Mouse (Mus musculus): Measurements from ENCODE around the gene P2rx3. TPM values are rescaled to one million over a fixed set of nuclear protein-coding genes. Genes with fewer than 3 reads are reported as not detected.

The P2rx3 gene
- polyA plus RNA-seq, 1 experiment from 2014 or later = 7.1 TPM

GRCm38 (mm10) chr2:84987930-84988329, 49.3 kb downstream of the P2rx3 start, which contains the start of gene Prg3:
Prg3 (plus strand) TSS chr2:84988215.
- Histone ChIP-seq H3K4me3 (ENCODE audit: low read depth, low read length) (no peak within 1 kb of the TSS), H3K4me1 (replicated peaks; ENCODE audit: control insufficient read depth, insufficient read depth, low read length) (no peaks in the 10 kb centered on the region), H3K27ac (ENCODE audit: low read depth, low read length) (no peak within 1 kb of the TSS), H3K9me3 (ENCODE audit: control insufficient read depth, low read length) (no peaks in the 10 kb centered on the region), H3K4me2 (replicated peaks; ENCODE audit: low read depth, low read length) (no peak within 1 kb of the TSS), H3K9ac (ENCODE audit: low read depth, low read length) (no peak within 1 kb of the TSS), H3K36me3 (ENCODE audit: control insufficient read depth, insufficient read depth, low read length) (no peaks in the 10 kb centered on the region), H3K27me3 (ENCODE audit: control insufficient read depth, insufficient read depth, low read length) (no peaks in the 10 kb centered on the region)
- ATAC-seq (ENCODE audit: low FRiP score) (no peak), DNase-seq (ENCODE audit: low spot score) (no peak)
- 73% methylated on average over 1 of the region's 1 CpGs for WGBS

- Histone ChIP-seq H3K9me3 (ENCODE audit: control insufficient read depth, low read length) (no peaks in the 10 kb centered on the region), H3K4me3 (ENCODE audit: low read depth, low read length) (no peak within 1 kb of the TSS), H3K36me3 (ENCODE audit: control insufficient read depth, insufficient read depth, low read length) (no peaks in the 10 kb centered on the region), H3K4me1 (replicated peaks; ENCODE audit: control insufficient read depth, insufficient read depth, low read length) (no peaks in the 10 kb centered on the region), H3K27ac (ENCODE audit: low read depth, low read length) (no peak within 1 kb of the TSS), H3K27me3 (ENCODE audit: control insufficient read depth, insufficient read depth, low read length) (no peaks in the 10 kb centered on the region), H3K4me2 (replicated peaks; ENCODE audit: low read depth, low read length) (no peak within 1 kb of the TSS), H3K9ac (ENCODE audit: low read depth, low read length) (no peak within 1 kb of the TSS)
- WGBS = 88% methylated on average over 1 of the region's 1 CpGs
- ATAC-seq (ENCODE audit: low FRiP score) = no peak
- DNase-seq (ENCODE audit: low spot score) = no peak
Measured at GRCm38 (mm10) chr2:84980188-84980587, 57.1 kb downstream of the P2rx3 start, which contains the start of gene Prg2. Prg2 (plus strand) TSS chr2:84980461.

GRCm38 (mm10) chr2:84975580-84975979, 61.7 kb downstream of the P2rx3 start:
- Histone ChIP-seq H3K4me1 (replicated peaks; ENCODE audit: control insufficient read depth, insufficient read depth, low read length) (no peaks in the 10 kb centered on the region), H3K27ac (ENCODE audit: low read depth, low read length) (no peak overlapping the region), H3K36me3 (ENCODE audit: control insufficient read depth, insufficient read depth, low read length) (no peaks in the 10 kb centered on the region), H3K9me3 (ENCODE audit: control insufficient read depth, low read length) (no peaks in the 10 kb centered on the region), H3K27me3 (ENCODE audit: control insufficient read depth, insufficient read depth, low read length) (no peaks in the 10 kb centered on the region), H3K4me3 (ENCODE audit: low read depth, low read length) (no peak overlapping the region), H3K4me2 (replicated peaks; ENCODE audit: low read depth, low read length) (no peak overlapping the region), H3K9ac (ENCODE audit: low read depth, low read length) (no peak overlapping the region)
- ATAC-seq (ENCODE audit: low FRiP score) (no peak), DNase-seq (ENCODE audit: low spot score) (no peak)
- 92% methylated on average over 2 of the region's 2 CpGs for WGBS

GRCm38 (mm10) chr2:84967318-84967991, 69.8 kb downstream of the P2rx3 start:
- Histone ChIP-seq H3K4me2 (replicated peaks; ENCODE audit: low read depth, low read length) (no peak overlapping the region), H3K27ac (ENCODE audit: low read depth, low read length) (no peak overlapping the region), H3K9ac (ENCODE audit: low read depth, low read length) (no peak overlapping the region), H3K4me3 (ENCODE audit: low read depth, low read length) (no peak overlapping the region), H3K36me3 (ENCODE audit: control insufficient read depth, insufficient read depth, low read length) (no peaks in the 10 kb centered on the region), H3K4me1 (replicated peaks; ENCODE audit: control insufficient read depth, insufficient read depth, low read length) (no peaks in the 10 kb centered on the region), H3K27me3 (ENCODE audit: control insufficient read depth, insufficient read depth, low read length) (no peaks in the 10 kb centered on the region), H3K9me3 (ENCODE audit: control insufficient read depth, low read length) (no peaks in the 10 kb centered on the region)
- WGBS = 94% methylated on average over 5 of the region's 5 CpGs
- no peak for DNase-seq (ENCODE audit: low spot score)
- no peak for ATAC-seq (ENCODE audit: low FRiP score)

GRCm38 (mm10) chr2:84964111-84964801, 73.0 kb downstream of the P2rx3 start:
- H3K9ac ChIP-seq (ENCODE audit: low read depth, low read length) = no peak overlapping the region
- 90% methylated on average over 7 of the region's 7 CpGs for WGBS
- no peaks in the 10 kb centered on the region for H3K9me3 ChIP-seq (ENCODE audit: control insufficient read depth, low read length)
- DNase-seq (ENCODE audit: low spot score) (no peak), ATAC-seq (ENCODE audit: low FRiP score) (no peak)
- H3K4me3 ChIP-seq (ENCODE audit: low read depth, low read length) = no peak overlapping the region
- H3K4me1 ChIP-seq (replicated peaks; ENCODE audit: control insufficient read depth, insufficient read depth, low read length) = no peaks in the 10 kb centered on the region
- no peaks in the 10 kb centered on the region for H3K27me3 ChIP-seq (ENCODE audit: control insufficient read depth, insufficient read depth, low read length)
- no peak overlapping the region for H3K27ac ChIP-seq (ENCODE audit: low read depth, low read length)
- H3K4me2 ChIP-seq (replicated peaks; ENCODE audit: low read depth, low read length) = no peak overlapping the region
- no peaks in the 10 kb centered on the region for H3K36me3 ChIP-seq (ENCODE audit: control insufficient read depth, insufficient read depth, low read length)

- Histone ChIP-seq H3K9me3 (ENCODE audit: control insufficient read depth, low read length) (no peaks in the 10 kb centered on the region), H3K27me3 (ENCODE audit: control insufficient read depth, insufficient read depth, low read length) (no peaks in the 10 kb centered on the region), H3K4me2 (replicated peaks; ENCODE audit: low read depth, low read length) (no peak overlapping the region), H3K9ac (ENCODE audit: low read depth, low read length) (no peak overlapping the region), H3K36me3 (ENCODE audit: control insufficient read depth, insufficient read depth, low read length) (no peaks in the 10 kb centered on the region), H3K4me1 (replicated peaks; ENCODE audit: control insufficient read depth, insufficient read depth, low read length) (no peaks in the 10 kb centered on the region), H3K4me3 (ENCODE audit: low read depth, low read length) (no peak overlapping the region), H3K27ac (ENCODE audit: low read depth, low read length) (no peak overlapping the region)
- ATAC-seq (ENCODE audit: low FRiP score) = peak; percentile 58; the same call in 1 of the 2 replicates
- 36% methylated on average over 6 of the region's 6 CpGs for WGBS
- DNase-seq (ENCODE audit: low spot score) = no peak
Measured at GRCm38 (mm10) chr2:84962906-84963507, 74.3 kb downstream of the P2rx3 start.

GRCm38 (mm10) chr2:84961901-84962300, 75.4 kb downstream of the P2rx3 start:
- Histone ChIP-seq H3K4me1 (replicated peaks; ENCODE audit: control insufficient read depth, insufficient read depth, low read length) (no peaks in the 10 kb centered on the region), H3K4me3 (ENCODE audit: low read depth, low read length) (no peak overlapping the region), H3K27ac (ENCODE audit: low read depth, low read length) (no peak overlapping the region), H3K9me3 (ENCODE audit: control insufficient read depth, low read length) (no peaks in the 10 kb centered on the region), H3K9ac (ENCODE audit: low read depth, low read length) (no peak overlapping the region), H3K4me2 (replicated peaks; ENCODE audit: low read depth, low read length) (no peak overlapping the region), H3K36me3 (ENCODE audit: control insufficient read depth, insufficient read depth, low read length) (no peaks in the 10 kb centered on the region), H3K27me3 (ENCODE audit: control insufficient read depth, insufficient read depth, low read length) (no peaks in the 10 kb centered on the region)
- DNase-seq (ENCODE audit: low spot score) (no peak), ATAC-seq (ENCODE audit: low FRiP score) (no peak)
- WGBS = 70% methylated on average over 3 of the region's 3 CpGs

GRCm38 (mm10) chr2:84961300-84961699, 76.0 kb downstream of the P2rx3 start:
- Histone ChIP-seq H3K4me1 (replicated peaks; ENCODE audit: control insufficient read depth, insufficient read depth, low read length) (no peaks in the 10 kb centered on the region), H3K9ac (ENCODE audit: low read depth, low read length) (no peak overlapping the region), H3K4me2 (replicated peaks; ENCODE audit: low read depth, low read length) (no peak overlapping the region), H3K27ac (ENCODE audit: low read depth, low read length) (no peak overlapping the region), H3K9me3 (ENCODE audit: control insufficient read depth, low read length) (no peaks in the 10 kb centered on the region), H3K4me3 (ENCODE audit: low read depth, low read length) (no peak overlapping the region), H3K36me3 (ENCODE audit: control insufficient read depth, insufficient read depth, low read length) (no peaks in the 10 kb centered on the region), H3K27me3 (ENCODE audit: control insufficient read depth, insufficient read depth, low read length) (no peaks in the 10 kb centered on the region)
- ATAC-seq (ENCODE audit: low FRiP score) = no peak
- no peak for DNase-seq (ENCODE audit: low spot score)
- WGBS = 57% methylated on average over 2 of the region's 2 CpGs
